Mouse (Mus musculus) G1E (cell line): Measurements from ENCODE around the gene Traf7.

Experiments
- CTCF ChIP-seq: IDR thresholded peaks from 2 replicates; pipeline ENCODE4 v1.5.1; 2012; ENCODE audit warnings: low read depth, low read length, inconsistent platforms, mixed read lengths
- GATA1 ChIP-seq: IDR thresholded peaks from 2 replicates; pipeline ENCODE4 v1.6.1; 2012; ENCODE audit warnings: borderline replicate concordance, low read length, inconsistent platforms, mixed read lengths
- GATA2 ChIP-seq: IDR thresholded peaks from 2 replicates; pipeline ENCODE4 v1.6.1; 2012; ENCODE audit warnings: low read depth, low read length, inconsistent platforms, borderline replicate concordance
- POLR2AphosphoS5 ChIP-seq: IDR thresholded peaks from 2 replicates; pipeline ENCODE4 v1.6.1; 2012; ENCODE audit warnings: low read depth, low read length, inconsistent platforms; ENCODE audit not compliant: insufficient replicate concordance
- TAL1 ChIP-seq: conservative IDR thresholded peaks from 2 replicates; pipeline ENCODE4 v1.6.1; 2012; ENCODE audit warnings: low read depth, low read length, inconsistent platforms, mixed read lengths

DNA sequence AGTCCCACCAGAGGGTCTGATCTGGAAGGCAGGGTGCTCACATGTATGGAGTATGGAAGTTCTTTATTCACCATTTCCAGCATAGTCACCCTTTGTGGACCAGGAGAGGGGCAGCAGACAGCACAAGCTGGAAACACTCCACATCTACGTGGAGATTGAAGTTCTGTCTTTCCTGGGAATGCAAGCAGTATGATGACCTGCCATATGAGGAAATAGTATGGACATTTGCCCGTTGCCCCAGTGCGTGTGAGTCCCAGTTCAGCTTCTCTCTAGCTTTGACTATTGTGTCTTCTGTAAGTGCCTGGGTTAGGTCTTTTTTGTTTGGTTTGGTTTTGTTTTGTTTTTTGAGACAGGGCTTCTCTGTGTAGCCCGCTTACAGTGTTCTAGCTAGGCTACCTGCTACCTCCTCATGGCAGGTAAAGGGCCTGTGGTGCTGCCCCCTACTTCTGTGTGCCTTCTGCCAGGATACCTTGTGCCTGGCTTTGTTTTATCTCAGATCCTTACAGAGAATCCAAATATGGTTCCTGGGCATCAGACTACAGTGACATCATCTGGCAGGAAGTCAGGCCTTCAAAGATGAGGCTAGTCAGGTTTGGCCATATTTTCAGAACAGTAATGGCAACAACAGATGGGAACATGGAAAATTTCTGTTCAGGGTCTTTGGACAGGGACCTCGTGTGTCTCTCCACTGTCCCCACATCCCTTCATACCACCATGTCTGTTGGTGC is 32.7 kb upstream of the Traf7 start:
- TF ChIP-seq CTCF: no peak
- TF ChIP-seq POLR2AphosphoS5: no peak
- TF ChIP-seq GATA1: no peak
- TF ChIP-seq TAL1: no peak
- no peak for TF ChIP-seq GATA2
